Mouse (Mus musculus) liver, embryonic 12.5 days (tissue): Measurements from ENCODE around the gene Adcy9. TPM values are rescaled to one million over a fixed set of nuclear protein-coding genes. Genes with fewer than 3 reads are reported as not detected.
"Not testable (repeated sequence)": the region's sequence is repeated elsewhere in the genome, so short reads cannot be mapped to it uniquely, and the experiment has no call there.

Experiments
- ATAC-seq: fragments of 200-750 bp; cut with Nextera tagmentation; 2 replicates; pipeline ENCODE4 v1.8.0; 2017; ENCODE audit warnings: moderate number of reproducible peaks, mild to moderate bottlenecking, moderate library complexity
- H3K27ac ChIP-seq: fragments of 300-500 bp; sonication (generic); 2 replicates; pipeline ENCODE4 v1.5.1; 2016; ENCODE audit warnings: mild to moderate bottlenecking
- H3K27me3 ChIP-seq: fragments of 300-500 bp; sonication (generic); replicated peaks from 2 replicates; pipeline ENCODE4 v1.6.1; 2016; ENCODE audit warnings: mild to moderate bottlenecking, moderate library complexity
- H3K36me3 ChIP-seq: fragments of 300-500 bp; sonication (generic); 2 replicates; pipeline ENCODE4 v1.6.1; 2016; ENCODE audit warnings: mild to moderate bottlenecking, moderate library complexity
- H3K4me1 ChIP-seq: fragments of 300-500 bp; sonication (generic); 2 replicates; pipeline ENCODE4 v1.6.1; 2016
- H3K4me2 ChIP-seq: fragments of 300-500 bp; sonication (generic); 2 replicates; pipeline ENCODE4 v1.6.1; 2016; ENCODE audit warnings: mild to moderate bottlenecking, moderate library complexity
- H3K4me3 ChIP-seq: fragments of 300-500 bp; sonication (generic); 2 replicates; pipeline ENCODE4 v1.5.1; 2016; ENCODE audit warnings: mild to moderate bottlenecking, moderate library complexity
- H3K9ac ChIP-seq: fragments of 300-500 bp; sonication (generic); 2 replicates; pipeline ENCODE4 v1.6.1; 2016; ENCODE audit warnings: mild to moderate bottlenecking, moderate library complexity
- H3K9me3 ChIP-seq: fragments of 300-500 bp; sonication (generic); replicated peaks from 2 replicates; pipeline ENCODE4 v1.6.1; 2016; ENCODE audit warnings: mild to moderate bottlenecking, moderate library complexity
- WGBS: fragments of 180-500 bp; shearing (Covaris S2); methylation state at CpG from one replicate; pipeline ENCODE4 v1.1.7; 2016; ENCODE audit not compliant: insufficient replicate concordance; 5-methylcytosine and 5-hydroxymethylcytosine counted together
- polyA plus RNA-seq: library from polyadenylated mRNA; unstranded; fragments of >200 nt; fragmentation: Nextera tagmentation; extraction: Ambion mirVana; gene quantifications from 2 replicates; pipeline ENCODE4 v1.2.1, GENCODE M21; 2016

The Adcy9 gene
- polyA plus RNA-seq, 1 experiment from 2014 or later: 1.6 TPM

DNA sequence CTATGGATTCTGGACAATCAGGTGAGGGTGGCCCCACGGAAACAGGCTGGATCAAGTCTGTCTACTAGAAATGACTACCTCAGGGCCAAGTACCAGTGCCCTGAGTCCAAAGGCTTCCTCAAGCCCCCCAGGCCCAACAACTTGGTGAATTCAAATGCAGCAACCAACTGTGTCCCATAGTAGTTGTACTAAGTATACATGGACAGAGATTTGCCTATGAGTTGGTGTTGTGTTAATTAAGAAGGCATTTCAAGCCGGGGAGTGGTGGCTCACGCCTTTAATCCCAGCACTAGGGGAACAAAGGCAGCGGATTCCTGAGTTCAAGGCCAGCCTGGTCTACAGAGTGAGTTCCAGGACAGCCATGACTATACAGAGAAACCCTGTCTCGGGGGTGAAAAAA is 143.7 kb downstream of the Adcy9 start:
- ATAC-seq: no peak
- WGBS: 75% methylated on average over 5 of the region's 5 CpGs
- Histone ChIP-seq H3K4me3 (no peak overlapping the region), H3K9ac (no peak overlapping the region), H3K36me3 (no peaks in the 10 kb centered on the region), H3K27ac (no peak overlapping the region), H3K4me2 (no peak overlapping the region), H3K4me1 (no peaks in the 10 kb centered on the region), H3K27me3 (no peaks in the 10 kb centered on the region), H3K9me3 (no peaks in the 10 kb centered on the region)

DNA sequence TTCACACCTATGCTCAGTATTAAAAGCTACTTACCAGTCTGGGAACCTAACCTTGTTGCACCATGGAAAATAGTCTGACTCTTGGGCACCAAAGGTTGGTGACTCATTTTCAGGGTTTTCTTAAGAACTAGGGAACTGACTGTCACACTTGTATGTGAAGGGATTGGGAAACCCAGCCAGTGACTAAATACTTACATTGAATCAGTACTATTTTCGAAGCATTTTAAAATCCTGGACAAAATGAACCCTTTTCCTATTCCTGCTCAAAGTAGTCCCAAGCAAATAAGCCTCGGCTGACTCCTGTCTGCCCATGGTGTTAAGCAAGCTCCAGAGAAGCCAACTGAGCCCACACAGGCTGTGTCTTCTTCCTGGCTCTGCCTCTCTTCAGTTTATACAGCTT is 144.1 kb downstream of the Adcy9 start:
- 55% methylated on average over 2 of the region's 2 CpGs for whole genome bisulfite sequencing
- H3K9me3 ChIP-seq: no peaks in the 10 kb centered on the region
- no peak for ATAC-seq
- no peaks in the 10 kb centered on the region for H3K4me1 ChIP-seq
- no peak overlapping the region for H3K4me3 ChIP-seq
- no peaks in the 10 kb centered on the region for H3K36me3 ChIP-seq
- H3K27me3 ChIP-seq: no peaks in the 10 kb centered on the region
- no peak overlapping the region for H3K4me2 ChIP-seq
- H3K9ac ChIP-seq: no peak overlapping the region
- H3K27ac ChIP-seq: no peak overlapping the region

DNA sequence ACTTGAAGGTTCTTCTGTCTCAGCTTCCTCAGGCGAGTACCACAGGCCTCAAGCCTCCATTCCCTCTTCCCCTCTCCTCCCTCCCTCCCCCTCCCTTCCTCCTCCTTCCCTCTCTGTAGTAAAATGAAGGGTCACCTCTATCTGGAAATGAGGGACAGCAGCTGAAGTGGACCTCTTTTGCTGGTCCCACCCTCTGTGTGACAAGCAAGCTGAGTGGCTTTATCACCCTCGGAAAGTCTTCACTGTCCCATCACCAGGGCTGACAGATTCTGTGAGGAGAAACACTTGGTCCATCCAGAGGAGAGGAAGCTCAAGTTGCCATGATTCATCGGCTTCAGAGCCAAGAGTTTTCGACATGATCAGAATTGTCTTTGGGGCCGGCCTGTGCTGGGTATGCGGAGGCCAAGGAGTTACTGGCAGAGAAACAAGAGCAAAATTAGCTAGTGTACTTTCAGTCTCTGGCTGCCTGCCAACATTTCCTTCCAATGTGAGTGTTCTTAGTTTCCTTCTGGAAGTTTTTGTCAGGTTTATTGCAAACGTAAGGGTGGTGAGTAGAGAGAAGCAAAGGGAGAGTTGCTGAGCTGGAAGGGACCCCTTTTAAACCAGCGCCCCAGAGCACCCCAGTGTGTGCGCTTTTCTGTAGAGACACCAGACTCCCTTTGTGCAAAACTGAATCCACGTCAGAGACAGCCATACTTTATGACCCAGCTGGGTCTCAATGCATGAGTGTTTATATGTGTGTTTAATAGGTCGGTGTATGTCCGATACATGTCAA is 146.4 kb downstream of the Adcy9 start:
- ATAC-seq: no peak
- Histone ChIP-seq H3K27ac (no peak overlapping the region; the same call in 1 of the 2 replicates), H3K27me3 (no peaks in the 10 kb centered on the region), H3K9ac (no peak overlapping the region), H3K36me3 (no peaks in the 10 kb centered on the region), H3K4me2 (no peak overlapping the region), H3K4me3 (no peak overlapping the region), H3K4me1 (no peaks in the 10 kb centered on the region), H3K9me3 (no peaks in the 10 kb centered on the region)
- WGBS: 65% methylated on average over 12 of the region's 12 CpGs

DNA sequence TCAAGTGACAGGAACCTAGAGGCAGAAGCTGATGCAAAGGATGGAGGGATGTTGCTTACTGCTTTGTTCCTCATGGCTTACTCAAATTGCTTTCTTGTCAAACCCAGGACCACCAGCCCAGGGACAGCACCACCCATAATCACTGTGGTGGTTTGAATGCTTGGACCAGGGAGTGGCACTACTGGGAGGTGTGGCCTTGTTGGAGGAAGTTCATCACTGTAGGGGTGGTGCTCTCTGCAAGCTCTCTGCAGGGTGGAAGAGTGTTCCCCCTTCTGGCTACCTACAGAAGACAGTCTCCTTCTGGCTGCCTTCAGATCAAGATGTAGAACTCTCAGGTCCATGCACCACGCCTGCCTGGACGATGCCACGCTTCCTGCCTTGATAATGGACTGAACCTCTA is 148.0 kb downstream of the Adcy9 start:
- Histone ChIP-seq H3K4me1 (peaks cover 11% of the 10 kb centered on the region), H3K36me3 (no peaks in the 10 kb centered on the region), H3K9ac (no peak overlapping the region), H3K27me3 (0 out of 2 replicates have a peak, but pooled peaks cover 5% of the 10 kb centered on the region), H3K4me2 (no peak overlapping the region), H3K4me3 (no peak overlapping the region), H3K27ac (no peak overlapping the region), H3K9me3 (no peaks in the 10 kb centered on the region)
- 0 out of 2 replicates have a peak, but pooled peaks have one; percentile 36 for ATAC-seq
- 33% methylated on average over 3 of the region's 3 CpGs for WGBS

DNA sequence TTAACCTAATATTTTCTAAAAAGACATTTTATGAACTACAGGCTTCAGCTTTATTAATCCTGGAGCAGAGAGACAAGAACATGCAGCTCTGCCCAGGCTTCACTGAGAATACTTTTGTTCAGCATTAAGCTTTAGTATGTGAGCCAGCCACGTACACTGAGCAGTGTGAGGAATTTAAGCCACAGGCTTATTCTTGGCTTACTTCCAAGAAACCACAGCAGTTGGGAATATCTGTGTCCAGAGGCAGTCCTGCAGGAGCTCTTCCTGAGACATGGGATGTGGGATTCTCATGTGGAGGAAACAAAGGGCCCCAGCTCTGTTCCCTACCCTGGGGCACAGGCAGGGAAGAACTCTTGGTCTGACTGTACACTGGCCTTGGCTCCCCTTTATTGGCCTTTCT is 149.4 kb downstream of the Adcy9 start:
- ATAC-seq: no peak
- Histone ChIP-seq H3K27ac (no peak overlapping the region), H3K9ac (no peak overlapping the region), H3K4me2 (no peak overlapping the region), H3K4me1 (peaks cover 11% of the 10 kb centered on the region), H3K4me3 (no peak overlapping the region), H3K27me3 (peaks cover 16% of the 10 kb centered on the region), H3K36me3 (no peaks in the 10 kb centered on the region), H3K9me3 (no peaks in the 10 kb centered on the region)
- WGBS: 50% methylated on average over 1 of the region's 1 CpGs

DNA sequence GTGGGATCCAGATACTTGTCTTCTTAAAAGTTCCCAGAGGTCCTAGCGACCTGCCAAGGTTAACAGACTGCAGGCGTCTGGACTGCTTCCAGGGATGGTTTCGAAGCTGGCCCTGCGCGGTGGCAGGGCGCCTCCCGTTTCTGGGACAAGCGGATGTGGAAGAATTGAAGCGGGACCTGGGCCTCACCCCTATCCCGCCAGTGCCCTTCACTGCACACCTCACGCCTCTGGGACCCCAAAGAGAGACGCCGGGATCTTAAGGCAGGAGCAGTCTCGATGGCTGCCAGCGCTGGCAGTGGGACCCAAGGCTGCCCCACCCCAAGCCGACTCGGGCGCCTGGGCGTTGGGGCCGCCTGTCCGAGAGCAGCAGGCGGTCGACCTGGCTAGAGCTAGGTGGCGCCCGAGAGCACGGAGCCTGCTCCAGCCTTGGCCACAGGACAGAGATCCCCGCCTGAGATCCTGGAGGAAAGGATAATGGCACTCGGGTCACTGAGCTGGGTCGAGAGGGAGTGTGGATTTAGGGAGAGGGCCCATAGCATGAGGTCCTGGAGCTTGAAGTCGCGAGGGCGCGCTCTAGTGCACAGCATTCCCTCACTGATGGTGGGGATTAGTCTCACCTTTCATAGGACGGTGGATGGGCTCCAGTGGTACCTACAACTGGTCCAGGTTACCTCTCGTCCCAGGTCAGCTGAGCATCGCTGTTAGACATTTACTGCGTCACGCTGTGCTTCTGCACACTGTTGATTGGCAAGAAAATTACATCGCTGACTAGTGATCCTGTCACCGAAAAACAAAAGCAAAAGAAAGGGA is 152.2 kb downstream of the Adcy9 start:
- H3K27me3 ChIP-seq: peaks cover 24% of the 10 kb centered on the region
- H3K36me3 ChIP-seq: no peaks in the 10 kb centered on the region
- no peaks in the 10 kb centered on the region for H3K9me3 ChIP-seq
- peaks cover 11% of the 10 kb centered on the region for H3K4me1 ChIP-seq
- peak overlapping the region; percentile 74 for H3K4me2 ChIP-seq
- peak overlapping the region; percentile 43 for H3K4me3 ChIP-seq
- peak overlapping the region; percentile 44; the same call in 1 of the 2 replicates for H3K9ac ChIP-seq
- no peak overlapping the region for H3K27ac ChIP-seq
- ATAC-seq: peak; percentile 83
- 8% methylated on average over 40 of the region's 40 CpGs for WGBS

DNA sequence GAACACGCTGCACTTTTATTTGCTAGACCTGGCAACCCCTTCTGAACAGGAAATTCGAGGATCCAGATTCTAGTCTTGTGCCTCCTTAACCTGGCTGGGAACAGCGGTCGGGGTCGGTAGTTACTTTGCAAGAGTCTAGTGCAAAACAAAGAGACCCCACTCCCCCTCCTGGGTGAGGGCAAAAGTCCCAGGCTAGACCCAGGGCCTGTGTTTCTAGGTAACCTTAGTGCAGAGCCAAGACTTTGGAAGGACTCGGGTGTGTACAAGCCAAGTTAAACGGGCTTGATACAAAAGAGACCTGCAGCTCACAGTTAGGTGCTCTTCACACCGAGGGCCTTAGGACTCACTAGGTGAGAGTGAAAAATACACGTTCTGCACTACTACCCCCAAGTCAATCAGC is 152.8 kb downstream of the Adcy9 start:
- peak overlapping the region; percentile 74 for H3K4me2 ChIP-seq
- H3K9me3 ChIP-seq: no peaks in the 10 kb centered on the region
- peak overlapping the region; percentile 43 for H3K4me3 ChIP-seq
- H3K27ac ChIP-seq: no peak overlapping the region
- no peaks in the 10 kb centered on the region for H3K36me3 ChIP-seq
- no peak overlapping the region for H3K9ac ChIP-seq
- H3K27me3 ChIP-seq: peaks cover 24% of the 10 kb centered on the region
- H3K4me1 ChIP-seq: peaks cover 11% of the 10 kb centered on the region
- ATAC-seq: peak; percentile 8; the same call in 1 of the 2 replicates
- 50% methylated on average over 9 of the region's 9 CpGs for WGBS

DNA sequence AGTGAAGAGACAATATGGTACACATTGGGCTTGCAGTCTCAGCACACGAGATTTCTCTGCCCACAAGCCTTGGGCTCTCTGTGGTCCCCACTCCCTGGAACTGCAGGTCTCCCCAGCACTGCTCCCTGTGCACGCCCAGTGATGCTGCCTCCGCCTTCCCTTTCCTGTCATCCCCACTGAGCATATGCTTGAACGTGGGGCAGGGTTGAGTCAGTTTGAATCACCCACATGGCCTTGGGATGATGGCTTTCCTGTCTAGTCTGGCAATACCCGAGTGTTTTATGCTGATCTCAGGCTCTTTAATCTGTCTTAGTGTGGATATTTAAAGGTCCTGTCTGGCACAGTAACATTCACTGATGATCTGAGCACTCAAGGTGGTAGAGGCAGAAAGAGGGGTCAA is 154.9 kb downstream of the Adcy9 start:
- H3K4me1 ChIP-seq: peaks cover 11% of the 10 kb centered on the region

DNA sequence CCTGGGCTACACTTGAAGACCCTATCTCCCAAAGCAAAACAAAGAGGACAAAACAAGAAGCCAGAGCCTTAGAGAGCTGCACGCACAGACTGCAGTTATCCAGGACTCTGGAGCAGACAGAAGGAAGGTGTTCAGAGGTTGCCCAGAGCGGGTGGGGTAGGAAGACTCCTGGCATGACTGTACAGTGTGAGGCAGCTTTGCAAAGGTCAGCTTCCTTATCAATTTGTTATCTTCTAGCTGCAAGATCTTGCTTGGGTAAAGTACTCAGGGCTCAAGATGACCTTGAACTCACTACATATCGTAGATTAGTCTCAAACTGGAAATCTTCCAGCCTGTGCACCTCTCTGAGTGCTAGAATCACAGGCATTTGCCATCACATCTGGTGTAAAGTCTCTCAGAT is 156.8 kb downstream of the Adcy9 start:
- 61% methylated on average over 3 of the region's 3 CpGs for WGBS
- Histone ChIP-seq H3K4me3 (no peak overlapping the region), H3K9ac (no peak overlapping the region), H3K27me3 (peaks cover 24% of the 10 kb centered on the region), H3K4me1 (peaks cover 11% of the 10 kb centered on the region), H3K9me3 (no peaks in the 10 kb centered on the region), H3K27ac (no peak overlapping the region), H3K36me3 (no peaks in the 10 kb centered on the region), H3K4me2 (no peak overlapping the region)
- no peak for ATAC-seq

More for the DNA sequence above, 154.9 kb downstream of the Adcy9 start:
- no peak overlapping the region for H3K4me3 ChIP-seq
- H3K27me3 ChIP-seq: peaks cover 24% of the 10 kb centered on the region
- no peak for ATAC-seq
- no peaks in the 10 kb centered on the region for H3K9me3 ChIP-seq
- WGBS: 38% methylated on average over 5 of the region's 5 CpGs
- no peak overlapping the region for H3K9ac ChIP-seq
- H3K36me3 ChIP-seq: no peaks in the 10 kb centered on the region
- H3K4me2 ChIP-seq: no peak overlapping the region
- H3K27ac ChIP-seq: no peak overlapping the region

DNA sequence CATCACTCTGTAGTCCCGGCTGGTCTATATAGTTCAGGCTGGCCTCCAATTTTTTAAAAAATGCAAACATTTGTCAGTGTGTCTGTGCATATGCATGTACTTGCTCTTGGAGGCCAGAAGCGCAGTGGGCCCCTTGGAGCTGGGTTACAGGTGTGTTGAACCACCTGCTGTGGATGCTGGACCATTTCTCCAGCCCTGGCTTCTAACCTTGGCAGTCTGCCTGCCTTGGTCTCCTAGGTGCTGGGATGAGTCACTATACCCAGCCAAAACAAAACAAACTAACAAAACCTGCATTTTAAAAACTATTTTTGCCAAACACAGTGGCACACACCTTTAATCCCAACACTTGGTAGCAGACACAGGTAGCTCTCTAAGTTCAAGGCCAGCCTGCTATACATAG is 162.8 kb downstream of the Adcy9 start:
- no peak overlapping the region for H3K9ac ChIP-seq
- no peak overlapping the region for H3K4me2 ChIP-seq
- no peaks in the 10 kb centered on the region for H3K27me3 ChIP-seq
- no peaks in the 10 kb centered on the region for H3K36me3 ChIP-seq
- H3K4me3 ChIP-seq: no peak overlapping the region
- H3K9me3 ChIP-seq: no peaks in the 10 kb centered on the region
- no peaks in the 10 kb centered on the region for H3K4me1 ChIP-seq
- WGBS: 71% methylated on average over 2 of the region's 2 CpGs
- no peak for ATAC-seq
- H3K27ac ChIP-seq: no peak overlapping the region

DNA sequence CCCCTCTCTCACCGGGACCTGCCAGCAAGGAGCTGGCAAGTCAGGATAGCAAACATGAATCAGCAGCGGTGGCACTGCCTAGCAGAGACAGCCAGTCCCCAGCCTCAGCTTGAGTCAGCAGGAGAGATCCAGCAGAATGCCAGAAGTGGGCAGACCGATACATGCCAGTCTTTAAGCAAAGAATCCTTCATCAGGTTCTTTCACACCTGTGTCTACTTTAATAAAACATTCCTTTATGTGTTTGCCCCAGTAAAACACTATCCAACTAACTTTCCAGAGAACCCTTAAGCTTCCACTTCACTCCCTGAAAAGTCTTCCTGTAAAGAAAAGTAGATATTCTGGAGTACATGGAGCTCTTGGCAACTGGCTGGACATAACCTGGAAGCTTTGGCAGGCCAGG is 171.5 kb downstream of the Adcy9 start:
- no peak for ATAC-seq
- no peak overlapping the region for H3K4me3 ChIP-seq

DNA sequence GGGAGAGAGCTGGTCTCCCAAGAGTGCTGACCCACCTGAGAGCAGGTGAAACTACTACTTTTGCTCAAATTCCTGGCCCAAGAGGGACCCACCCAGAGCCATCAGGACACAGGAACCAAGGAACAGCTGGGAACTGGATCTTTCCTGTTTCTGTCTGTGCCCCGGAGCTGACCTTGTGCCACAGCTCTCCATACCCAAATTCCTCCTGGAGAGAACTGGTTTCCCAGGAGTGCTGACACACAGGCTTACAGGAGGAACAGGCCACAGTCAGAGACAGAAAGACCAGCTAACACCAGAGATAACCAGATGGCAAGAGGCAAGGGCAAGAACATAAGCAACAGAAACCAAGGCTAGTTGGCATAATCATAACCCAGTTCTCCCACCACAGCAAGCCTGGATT is 175.1 kb downstream of the Adcy9 start:
- H3K9ac ChIP-seq, H3K4me2 ChIP-seq, H3K36me3 ChIP-seq, H3K4me3 ChIP-seq, H3K4me1 ChIP-seq, H3K27ac ChIP-seq, H3K9me3 ChIP-seq, ATAC-seq, H3K27me3 ChIP-seq: not testable (repeated sequence)
- WGBS: 85% methylated on average over 1 of the region's 1 CpGs

More for the DNA sequence above, 171.5 kb downstream of the Adcy9 start:
- Histone ChIP-seq H3K4me2 (no peak overlapping the region), H3K9me3 (0 out of 2 replicates have a peak, but pooled peaks cover 2% of the 10 kb centered on the region), H3K36me3 (no peaks in the 10 kb centered on the region), H3K4me1 (no peaks in the 10 kb centered on the region), H3K27me3 (no peaks in the 10 kb centered on the region), H3K9ac (no peak overlapping the region), H3K27ac (no peak overlapping the region)
- 62% methylated on average over 3 of the region's 3 CpGs for WGBS
